Mouse (Mus musculus) kidney, adult 2 months (tissue): ENCODE measurements around the gene Ano8. TPM values are rescaled to one million over a fixed set of nuclear protein-coding genes. Genes with fewer than 3 reads are reported as not detected.

Experiments used
- DNase-seq: peaks from one replicate; pipeline ENCODE4 v3.0.0; 2021
- H3K27ac ChIP-seq: fragments of 200-500 bp; 2 replicates; pipeline ENCODE4 v1.5.1; 2012; ENCODE audit warnings: low read depth, low read length, control low read depth, inconsistent platforms; ENCODE audit not compliant: insufficient read depth
- H3K27me3 ChIP-seq: fragments of 200-500 bp; replicated peaks from 2 replicates; pipeline ENCODE4 v1.6.1; 2012; ENCODE audit warnings: mild to moderate bottlenecking, moderate library complexity, low read length, inconsistent platforms; ENCODE audit not compliant: control insufficient read depth, insufficient read depth
- H3K36me3 ChIP-seq: fragments of 200-500 bp; 2 replicates; pipeline ENCODE4 v1.6.1; 2012; ENCODE audit warnings: mild to moderate bottlenecking, moderate library complexity, low read length, inconsistent platforms; ENCODE audit not compliant: control insufficient read depth, insufficient read depth
- H3K4me1 ChIP-seq: fragments of 200-500 bp; 2 replicates; pipeline ENCODE4 v1.6.1; 2011; ENCODE audit warnings: low read length; ENCODE audit not compliant: control insufficient read depth, insufficient read depth
- H3K4me3 ChIP-seq: fragments of 200-500 bp; 2 replicates; pipeline ENCODE4 v1.5.1; 2011; ENCODE audit warnings: mild to moderate bottlenecking, low read depth, low read length, control low read depth; ENCODE audit not compliant: insufficient read depth
- CTCF ChIP-seq: fragments of 200-500 bp; conservative IDR thresholded peaks from 2 replicates; pipeline ENCODE4 v1.5.1; 2011; ENCODE audit warnings: low read depth, mild to moderate bottlenecking, control low read depth, low read length, moderate library complexity, mixed read lengths; ENCODE audit not compliant: insufficient read depth, insufficient read length
- POLR2A ChIP-seq: fragments of 200-500 bp; IDR thresholded peaks from one replicate; pipeline ENCODE4 v1.6.1; 2011; ENCODE audit warnings: low read depth, low read length, control low read depth
- WGBS: fragments of 180-500 bp; shearing (Covaris S2); methylation state at CpG from one replicate; pipeline ENCODE4 v1.1.7; 2018; 5-methylcytosine and 5-hydroxymethylcytosine counted together
- polyA plus RNA-seq: library from polyadenylated mRNA; depleted of rRNA; stranded (reverse); fragments of >200 nt; gene quantifications from 2 replicates; pipeline ENCODE4 v1.2.3, GENCODE M21; 2012

Gene Ano8
- polyA plus RNA-seq, 1 experiment = 12.6 TPM

DNA sequence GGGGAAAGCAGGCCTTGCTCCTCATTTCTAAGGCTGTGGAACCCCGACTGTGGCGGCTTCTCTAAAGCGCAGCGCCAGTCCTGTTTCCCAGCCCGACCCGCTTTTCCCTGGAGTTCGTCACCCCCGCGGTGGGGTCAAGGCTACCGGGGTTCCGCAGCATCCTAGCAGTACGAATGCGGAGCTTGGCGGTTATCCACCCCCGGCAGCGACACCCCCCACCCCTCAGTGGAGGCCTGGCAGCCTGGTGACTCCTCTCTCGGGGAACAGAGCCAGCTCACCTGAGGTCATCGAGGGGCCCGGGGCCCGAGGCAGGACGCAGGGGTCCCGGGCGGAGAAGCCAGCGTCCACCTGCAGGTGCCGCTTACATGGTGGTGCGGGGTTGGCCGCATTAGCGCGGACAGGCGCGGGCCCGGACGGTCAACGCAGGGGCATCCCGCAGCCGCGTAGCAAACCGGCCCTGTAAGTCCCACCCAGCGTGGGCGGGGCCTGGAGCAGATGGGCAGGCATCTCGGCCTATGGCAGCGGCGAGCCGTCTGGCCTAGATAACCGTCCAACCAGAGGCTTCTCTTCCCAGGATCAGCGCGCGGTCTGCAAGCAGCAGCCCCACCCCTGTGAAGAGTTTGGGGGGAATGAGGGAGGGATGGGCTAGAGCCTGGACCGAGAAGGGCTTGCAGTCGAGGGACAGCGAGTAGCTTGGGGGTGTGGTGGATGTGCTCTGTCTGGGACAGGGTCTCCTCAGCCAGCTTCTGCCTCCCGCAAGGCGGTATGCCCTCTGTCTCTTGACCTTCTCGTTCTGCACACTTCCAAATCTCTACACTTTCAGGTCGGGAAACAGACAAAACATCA is 22.4 kb downstream of the Ano8 start, which contains the start of gene Abhd8:
TSS of gene Abhd8 (minus strand) at position 468 of the 846 bp plus-strand sequence.
- under 1% methylated on average over 55 of the region's 55 CpGs for WGBS
- peak; percentile 99 for DNase-seq
- H3K27me3 ChIP-seq = no peaks in the 10 kb centered on the region
- TF ChIP-seq CTCF = no peak
- no peak for TF ChIP-seq POLR2A
- H3K36me3 ChIP-seq = no peaks in the 10 kb centered on the region
- peak within 1 kb of the TSS; percentile 60 for H3K4me3 ChIP-seq
- H3K4me1 ChIP-seq = peaks cover 14% of the 10 kb centered on the region; the same call in 1 of the 2 replicates
- H3K27ac ChIP-seq = peak within 1 kb of the TSS; percentile 20; the same call in 1 of the 2 replicates

DNA sequence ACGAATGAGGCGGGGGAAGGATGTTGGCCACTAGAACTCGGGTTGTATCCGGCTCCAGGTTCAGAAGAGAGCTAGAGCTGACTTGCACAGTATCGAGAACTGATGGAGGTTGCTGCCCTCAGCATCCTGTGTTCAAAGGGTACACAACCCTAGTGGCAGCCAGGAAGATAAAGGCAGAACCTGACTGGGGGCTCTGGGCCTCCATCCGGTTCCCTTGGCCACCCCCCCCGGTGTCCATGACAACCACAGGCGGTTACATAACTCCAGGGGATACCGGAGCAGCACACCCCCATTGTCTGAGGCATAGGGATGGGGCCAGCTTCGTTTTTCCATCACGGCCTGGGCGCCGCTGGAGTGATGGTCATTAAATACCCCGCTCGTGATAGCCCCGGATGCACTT is 23.0 kb downstream of the Ano8 start:
- peaks cover 14% of the 10 kb centered on the region; the same call in 1 of the 2 replicates for H3K4me1 ChIP-seq
- TF ChIP-seq POLR2A = no peak
- no peak for TF ChIP-seq CTCF
- DNase-seq = peak; percentile 48
- H3K27ac ChIP-seq = no peak overlapping the region
- H3K27me3 ChIP-seq = no peaks in the 10 kb centered on the region
- peak overlapping the region; percentile 60 for H3K4me3 ChIP-seq
- 11% methylated on average over 16 of the region's 16 CpGs for WGBS
- H3K36me3 ChIP-seq = no peaks in the 10 kb centered on the region

DNA sequence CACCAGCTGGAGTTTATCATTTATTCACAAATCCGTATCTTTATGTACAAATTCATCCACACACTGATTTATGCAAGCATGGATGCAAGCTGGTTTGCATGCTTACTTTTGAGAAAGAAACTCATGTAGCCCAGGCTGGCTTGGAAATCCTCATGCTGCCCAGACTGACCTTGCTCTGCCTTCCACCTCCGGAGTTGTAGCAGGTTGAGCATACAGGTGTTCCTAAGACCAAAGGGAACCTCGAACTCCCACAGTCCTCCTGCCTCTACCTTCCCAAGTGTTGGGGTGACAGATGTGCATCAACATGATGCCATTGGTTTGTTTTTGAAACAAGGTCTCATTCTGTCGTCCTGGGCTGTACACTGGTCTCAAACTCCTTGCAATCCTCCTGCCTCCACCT is 23.6 kb downstream of the Ano8 start:
- no peak for DNase-seq
- no peak for TF ChIP-seq POLR2A
- no peak for TF ChIP-seq CTCF
- Histone ChIP-seq H3K4me3 (no peak overlapping the region), H3K36me3 (no peaks in the 10 kb centered on the region), H3K4me1 (peaks cover 14% of the 10 kb centered on the region; the same call in 1 of the 2 replicates), H3K27me3 (no peaks in the 10 kb centered on the region), H3K27ac (no peak overlapping the region)
- 77% methylated on average over 4 of the region's 4 CpGs for WGBS

DNA sequence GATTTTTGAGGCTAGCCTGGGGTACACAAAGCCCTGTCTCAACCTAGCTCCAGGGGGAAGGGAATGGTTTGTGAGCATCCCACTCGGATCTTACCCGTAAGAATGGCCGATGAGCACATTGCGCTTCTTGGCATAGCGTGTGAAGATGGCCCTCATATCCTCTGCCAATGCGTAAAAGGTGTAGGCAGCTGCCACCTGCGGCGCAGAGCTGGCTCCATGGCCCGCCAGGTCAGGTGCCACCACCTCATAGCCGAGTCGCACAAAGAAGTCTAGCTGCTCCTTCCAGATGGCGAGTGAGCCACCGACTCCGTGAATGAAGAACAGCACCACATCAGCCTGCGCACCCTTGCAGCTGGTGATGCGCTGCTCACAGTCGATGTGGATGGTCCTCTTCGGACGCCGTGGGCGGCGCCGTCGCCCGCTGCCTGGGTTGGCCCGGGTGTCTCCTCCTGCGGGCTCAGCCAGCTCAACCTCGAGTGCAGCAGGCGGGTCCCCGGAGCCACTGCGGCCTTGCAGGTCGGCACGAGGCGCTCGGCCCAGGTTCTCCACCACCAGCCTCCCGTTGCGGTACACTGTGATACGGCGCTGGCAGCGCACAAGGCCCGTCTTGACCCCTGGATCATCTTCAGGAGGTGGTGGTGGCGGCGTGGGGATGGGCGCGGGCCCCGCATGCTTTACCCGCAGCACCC is 24.5 kb downstream of the Ano8 start:
- no peak for TF ChIP-seq CTCF
- TF ChIP-seq POLR2A = no peak
- no peak for DNase-seq
- 91% methylated on average over 47 of the region's 47 CpGs for WGBS
- Histone ChIP-seq H3K4me3 (no peak overlapping the region), H3K27ac (no peak overlapping the region), H3K27me3 (no peaks in the 10 kb centered on the region), H3K4me1 (peaks cover 14% of the 10 kb centered on the region; the same call in 1 of the 2 replicates), H3K36me3 (no peaks in the 10 kb centered on the region)

DNA sequence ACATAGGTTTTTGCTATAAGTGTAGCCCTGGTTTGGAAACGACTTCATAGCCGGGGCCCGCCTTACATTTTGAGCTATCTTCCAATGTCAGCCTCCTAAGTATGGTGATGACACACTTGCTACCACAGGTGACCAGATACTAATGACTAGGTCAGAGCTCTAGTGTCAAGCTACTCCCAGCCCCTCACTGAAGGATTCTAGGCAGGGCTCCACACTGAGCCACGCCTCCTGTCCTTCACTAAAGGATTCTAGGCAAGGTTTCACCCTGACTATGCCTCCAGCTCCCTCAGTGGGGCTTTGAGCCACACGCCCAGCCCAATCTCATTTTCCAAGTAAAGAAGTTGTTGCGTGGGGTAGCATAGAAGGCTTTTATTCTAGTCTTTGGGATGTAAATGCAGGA is 25.0 kb downstream of the Ano8 start:
- Histone ChIP-seq H3K4me3 (no peak overlapping the region), H3K27ac (no peak overlapping the region), H3K27me3 (no peaks in the 10 kb centered on the region), H3K36me3 (no peaks in the 10 kb centered on the region), H3K4me1 (peaks cover 13% of the 10 kb centered on the region; the same call in 1 of the 2 replicates)
- 95% methylated on average over 6 of the region's 6 CpGs for WGBS
- TF ChIP-seq POLR2A (no peak), CTCF (no peak)
- no peak for DNase-seq

DNA sequence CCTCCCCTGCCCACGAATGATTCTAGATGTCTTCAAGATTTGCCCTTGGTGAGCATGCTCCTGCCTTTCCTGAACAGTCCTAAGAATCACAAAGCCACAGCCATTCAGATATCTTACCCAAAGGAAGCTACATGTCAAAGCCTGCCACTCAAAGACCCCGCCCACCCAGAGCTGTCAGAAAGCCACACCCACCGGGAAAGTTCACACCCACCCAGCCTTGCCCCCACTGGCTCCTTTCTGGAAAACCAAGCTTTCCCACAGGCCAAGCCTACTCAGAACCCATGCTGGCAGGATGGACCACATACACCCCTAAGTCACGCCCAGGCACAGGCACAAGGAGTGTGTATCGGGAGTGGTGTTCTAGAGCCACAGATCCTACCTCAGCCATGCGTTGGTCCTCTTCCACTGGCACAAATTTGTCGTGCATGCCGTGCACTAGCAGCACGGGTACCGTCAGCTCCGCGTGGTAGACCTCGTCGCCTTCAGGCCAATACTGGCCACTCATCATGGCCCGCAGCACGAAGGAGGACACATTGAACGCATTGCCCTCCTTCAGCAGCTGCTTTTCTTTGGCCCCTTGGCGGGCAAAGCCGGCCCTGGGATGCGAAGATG is 28.0 kb downstream of the Ano8 start:
- Histone ChIP-seq H3K36me3 (no peaks in the 10 kb centered on the region), H3K27ac (no peak overlapping the region)

DNA sequence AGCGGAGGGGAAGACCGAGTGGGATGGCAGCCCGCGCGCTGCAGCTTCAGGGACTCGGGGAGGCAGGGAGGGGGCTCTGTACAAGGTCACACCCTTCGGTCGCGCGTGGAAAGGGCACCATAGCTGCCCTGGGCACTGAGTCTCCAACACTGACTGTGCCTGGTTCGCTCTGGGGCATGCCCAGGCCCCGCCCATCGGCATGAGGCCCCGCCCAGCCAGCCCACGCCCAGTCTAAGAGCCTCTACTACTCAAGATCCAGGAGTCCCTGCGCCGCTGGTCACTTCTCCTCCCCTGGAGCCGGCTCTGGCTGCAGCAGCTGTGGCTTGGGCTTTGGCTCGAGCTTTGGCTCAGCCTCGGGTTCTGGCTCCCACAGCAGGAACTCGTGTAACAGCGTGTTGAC is 28.9 kb downstream of the Ano8 start:
- no peak for DNase-seq

More for the DNA sequence above, 28.0 kb downstream of the Ano8 start:
- Histone ChIP-seq H3K4me1 (peaks cover 3% of the 10 kb centered on the region; the same call in 1 of the 2 replicates), H3K4me3 (no peak overlapping the region), H3K27me3 (no peaks in the 10 kb centered on the region)
- no peak for TF ChIP-seq CTCF
- no peak for TF ChIP-seq POLR2A
- 87% methylated on average over 20 of the region's 20 CpGs for WGBS
- DNase-seq = no peak

More for the DNA sequence above, 28.9 kb downstream of the Ano8 start:
- WGBS = 58% methylated on average over 22 of the region's 22 CpGs
- no peak overlapping the region for H3K27ac ChIP-seq
- no peaks in the 10 kb centered on the region for H3K36me3 ChIP-seq
- no peak overlapping the region for H3K4me3 ChIP-seq
- TF ChIP-seq CTCF (no peak), POLR2A (no peak)
- H3K4me1 ChIP-seq = no peaks in the 10 kb centered on the region
- H3K27me3 ChIP-seq = no peaks in the 10 kb centered on the region
